Mouse (Mus musculus) layer of hippocampus, adult 9-11 months (tissue): ENCODE data around the gene Acsm5.
"Not testable (repeated sequence)": the region's sequence is repeated elsewhere in the genome, so short reads cannot be mapped to it uniquely, and the experiment has no call there.

ENCODE experiments used
- DNase-seq: peaks from one replicate; pipeline ENCODE4 v3.0.0; 2022

The Acsm5 gene

DNA sequence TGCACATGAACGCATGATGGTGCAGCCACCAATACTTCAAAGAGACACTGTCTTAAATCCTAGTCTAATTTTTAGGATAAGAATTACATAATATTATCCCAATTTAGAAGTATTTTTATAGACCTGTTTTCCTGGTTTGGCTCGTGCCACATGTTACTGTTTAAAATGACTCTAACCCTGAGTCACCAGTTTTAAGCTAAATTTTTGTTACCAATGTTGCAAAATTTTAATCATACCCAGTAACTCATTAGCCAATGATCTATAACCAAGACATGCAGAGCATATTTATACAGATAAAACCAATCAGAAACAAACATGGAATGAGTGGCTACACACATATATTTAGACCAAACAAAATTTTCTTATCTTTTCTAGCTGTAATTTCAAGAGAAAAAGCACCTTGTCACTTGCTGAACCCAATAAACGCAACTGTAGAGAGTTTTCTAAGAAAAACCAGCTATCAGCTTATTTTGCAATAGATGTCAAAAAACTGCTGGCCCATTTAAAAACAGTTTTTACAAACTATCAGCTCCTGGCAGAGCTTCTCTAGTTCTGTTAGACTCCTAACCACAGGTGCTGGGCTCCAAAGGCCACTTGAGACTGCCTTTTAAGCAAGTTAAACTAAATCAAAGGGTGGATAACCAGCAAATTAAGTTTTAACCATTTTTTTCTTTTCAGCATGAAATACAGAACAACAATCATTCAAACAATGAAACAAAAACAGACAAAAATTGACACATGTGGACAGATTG is 31.4 kb downstream of the Acsm5 start:
- no peak for DNase-seq

DNA sequence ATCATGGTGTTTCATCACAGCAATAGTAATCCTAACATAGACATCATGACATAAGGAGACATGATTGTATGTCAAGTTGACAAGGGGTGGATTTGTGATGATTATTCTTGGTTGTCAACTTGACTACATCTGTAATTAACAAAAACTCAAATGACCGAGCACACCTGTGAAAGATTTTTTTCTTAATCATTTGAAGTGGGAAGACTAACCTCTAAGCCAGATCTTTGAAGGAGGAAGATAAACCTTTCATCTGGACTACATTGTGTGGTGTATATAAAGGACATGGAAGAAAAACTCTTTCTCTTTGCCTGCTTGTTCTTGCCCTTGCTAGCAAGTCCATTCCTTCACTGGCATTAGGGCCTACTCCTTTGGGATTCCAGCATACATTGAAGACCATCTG is 34.8 kb downstream of the Acsm5 start, which contains the start of gene Acsm2:
TSS of gene Acsm2 (plus strand) at position 301 of the 400 bp plus-strand sequence.
- DNase-seq = no peak

DNA sequence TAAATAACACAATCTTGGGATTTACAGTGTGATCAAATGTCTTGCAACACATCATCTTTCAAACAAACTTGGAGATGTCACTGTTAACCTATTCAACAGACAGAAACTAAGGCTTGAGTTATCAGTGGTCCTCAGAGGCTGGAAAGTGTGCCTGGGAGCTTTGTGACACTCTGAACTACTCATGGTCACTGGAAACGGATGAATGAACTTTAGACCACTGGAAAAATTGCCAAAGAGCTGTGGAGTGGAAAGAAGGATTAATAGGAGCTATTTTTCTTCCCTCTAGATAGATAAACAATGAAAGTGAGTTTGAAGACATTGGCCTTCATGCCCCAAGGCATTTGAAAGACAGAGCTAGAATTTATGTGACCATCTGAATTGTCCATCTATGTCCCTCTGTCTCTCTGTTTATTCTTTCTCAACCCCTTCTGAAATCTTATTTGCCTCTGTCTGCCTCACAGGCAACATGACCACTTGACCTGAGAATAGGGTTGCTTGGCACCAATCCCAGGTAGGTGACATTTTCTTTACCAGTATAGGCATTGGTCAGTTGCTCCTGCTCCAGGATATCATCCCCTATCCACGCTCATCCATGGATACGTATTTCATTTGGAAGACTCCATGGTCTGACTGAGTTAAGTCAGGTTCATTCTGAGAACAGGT is 40.7 kb downstream of the Acsm5 start:
- no peak for DNase-seq

DNA sequence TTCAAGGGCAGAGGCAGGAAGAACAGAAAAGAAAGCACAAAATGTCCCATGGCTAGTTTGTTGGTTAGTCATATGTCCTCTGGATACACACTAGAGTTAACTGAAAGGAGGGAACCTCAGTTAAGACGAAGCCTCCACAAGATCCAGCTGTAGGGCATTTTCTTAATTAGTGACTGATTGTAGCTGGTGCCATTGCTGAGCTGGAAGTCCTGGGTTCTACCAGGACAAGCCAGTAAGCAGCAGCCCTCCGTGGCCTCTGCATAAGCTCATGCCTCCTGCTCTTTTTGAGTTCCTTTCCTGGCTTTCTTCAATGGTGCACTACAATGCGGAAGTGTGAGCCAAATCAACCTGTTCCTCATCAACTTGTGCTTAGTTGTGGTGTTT is 41.2 kb downstream of the Acsm5 start:
- no peak for DNase-seq

DNA sequence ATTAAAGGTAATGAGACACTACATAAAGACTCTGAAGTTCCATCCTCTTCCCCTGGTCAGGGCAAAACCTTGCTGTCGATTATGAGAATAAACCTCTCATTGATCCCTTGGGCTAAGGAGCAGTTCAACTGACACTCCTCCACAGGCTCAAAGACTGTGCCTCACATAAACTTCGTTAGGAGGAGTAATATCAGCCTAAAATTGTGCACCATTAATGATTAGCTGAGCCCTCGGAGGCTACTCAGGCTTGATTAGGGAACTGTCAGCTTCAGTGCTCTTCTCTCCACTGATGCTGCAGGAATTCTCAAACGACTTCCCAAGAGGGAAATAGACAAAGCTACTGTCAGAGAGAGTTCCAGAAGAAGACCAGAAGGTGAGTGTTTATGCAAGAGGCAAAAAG is 42.2 kb downstream of the Acsm5 start:
- no peak for DNase-seq

DNA sequence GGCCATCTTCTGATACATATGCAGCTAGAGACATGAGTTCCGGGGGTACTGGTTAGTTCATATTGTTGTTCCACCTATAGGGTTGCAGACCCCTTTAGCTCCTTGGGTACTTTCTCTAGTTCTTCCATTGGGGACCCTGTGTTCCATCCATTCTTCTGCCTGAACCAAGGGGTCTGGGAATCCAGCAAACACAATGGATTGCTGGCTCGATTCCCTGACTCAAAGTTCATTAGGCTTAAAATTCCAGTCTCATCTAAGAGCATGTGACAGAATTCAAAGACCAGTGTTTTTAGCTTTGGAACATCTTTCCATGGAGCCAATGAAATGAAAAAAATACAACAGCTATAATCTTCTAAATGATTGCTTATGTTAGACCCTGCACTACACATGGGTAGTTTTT is 43.2 kb downstream of the Acsm5 start:
- not testable (repeated sequence) for DNase-seq

DNA sequence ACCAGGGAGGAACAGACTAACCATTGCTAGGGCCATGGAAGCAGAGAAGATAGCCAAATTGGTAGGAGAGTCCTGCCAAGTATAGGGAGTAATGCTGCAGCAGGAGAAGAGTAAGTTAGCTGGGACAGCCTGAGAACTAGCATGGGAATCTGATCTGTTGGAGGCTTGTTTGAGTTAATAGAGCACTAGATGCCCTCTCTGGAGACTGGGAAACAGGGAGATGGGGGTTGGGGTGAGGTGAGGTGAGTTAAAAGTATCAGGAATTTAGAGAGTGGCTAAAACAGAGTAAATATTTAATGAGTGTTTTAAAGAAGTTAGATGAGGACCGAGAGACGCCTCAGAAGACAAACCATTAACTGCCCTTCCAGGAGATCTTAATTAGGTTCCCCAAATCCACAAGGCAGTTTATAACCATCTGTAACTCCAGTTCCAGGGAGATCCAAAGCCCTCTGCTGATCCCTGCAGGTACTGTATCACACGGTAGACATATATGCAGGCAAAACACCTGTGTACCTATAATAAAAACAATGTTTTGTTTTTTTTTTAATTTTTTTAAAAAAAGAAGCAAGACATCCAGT is 75.4 kb downstream of the Acsm5 start:
- DNase-seq = no peak
